Mouse (Mus musculus): Measurements from ENCODE around the gene Mettl8. TPM values are rescaled to one million over a fixed set of nuclear protein-coding genes. Genes with fewer than 3 reads are reported as not detected.

The Mettl8 gene
- total and polyA plus RNA-seq, 3 experiments, result 7.5 to 9.2 (median 7.8) TPM

- Histone ChIP-seq H3K79me2 (replicated peaks; ENCODE audit: control insufficient read depth, extremely low read depth, insufficient read depth, poor library complexity, severe bottlenecking) (no peaks in the 10 kb centered on the region), H3K27ac (ENCODE audit: insufficient read depth, low read depth) (no peak overlapping the region), H3K4me2 (ENCODE audit: insufficient read depth, low read depth, poor library complexity, severe bottlenecking) (no peak overlapping the region), H3K9ac (ENCODE audit: insufficient read depth, low read depth) (no peak overlapping the region), H3K9me3 (replicated peaks; ENCODE audit: low read length) (no peaks in the 10 kb centered on the region), H3K27me3 (replicated peaks) (no peaks in the 10 kb centered on the region), H3K36me3 (replicated peaks in 1 of 2; ENCODE audit: control insufficient read depth in 1 of 2, insufficient read depth in 1 of 2, low read length in 1 of 2) (peaks cover 0 to 14% of the 10 kb centered on the region in 2 experiments), H3K4me1 (ENCODE audit: control insufficient read depth in 1 of 2, insufficient read depth in 2 of 2) (no peaks in the 10 kb centered on the region), H3K4me3 (replicated peaks in 1 of 3; ENCODE audit: low read depth in 2 of 3, low read length in 2 of 3, poor library complexity in 1 of 3) (no peak overlapping the region)
- DNase-seq (ENCODE audit: extremely low read depth), result no peak
- in situ Hi-C loops (cut with MboI; ENCODE audit: low pct_ligation_motif_present, low pct_unique_long_range_greater_than_20kb, low sequenced_read_pairs) (no loop called here), dilution Hi-C loops (cut with MboI; ENCODE audit: extremely low pct_ligation_motif_present, extremely low pct_unique_long_range_greater_than_20kb, low sequenced_read_pairs) (no loop called here)
- TF ChIP-seq CTCF (conservative IDR thresholded peaks at IDR 0.05 in 1 of 2, IDR thresholded peaks at IDR 0.05 in 1 of 2; ENCODE audit: low read depth in 2 of 2, low read length in 2 of 2), result no peak
- TF ChIP-seq E2F4 (IDR thresholded peaks at IDR 0.05; ENCODE audit: insufficient replicate concordance, low read depth, low read length), result no peak
- no peak for TF ChIP-seq MXI1 (IDR thresholded peaks at IDR 0.05; ENCODE audit: low read depth, low read length)
- no peak for TF ChIP-seq KAT2A (IDR thresholded peaks at IDR 0.05; ENCODE audit: insufficient replicate concordance, low read length)
- no peak for TF ChIP-seq TBP (conservative IDR thresholded peaks at IDR 0.05; ENCODE audit: low read depth, low read length)
- TF ChIP-seq SMC3 (IDR thresholded peaks at IDR 0.05; ENCODE audit: low read depth, low read length), result no peak
- no peak for TF ChIP-seq MAZ (IDR thresholded peaks at IDR 0.05; ENCODE audit: low read depth, low read length)
- no peak for TF ChIP-seq ETS1 (conservative IDR thresholded peaks at IDR 0.05; ENCODE audit: low read depth, low read length)
- TF ChIP-seq ZKSCAN1 (IDR thresholded peaks at IDR 0.05; ENCODE audit: borderline replicate concordance, low read depth, low read length), result no peak
- TF ChIP-seq POLR2A (IDR thresholded peaks at IDR 0.05; ENCODE audit: low read depth, low read length), result no peak
- TF ChIP-seq ZNF384 (IDR thresholded peaks at IDR 0.05; ENCODE audit: low read depth, low read length), result no peak
- no peak for TF ChIP-seq JUN (IDR thresholded peaks at IDR 0.05; ENCODE audit: insufficient read depth, low read depth, low read length)
Measured at GRCm38 (mm10) chr2:70995900-70996299, 59.5 kb downstream of the Mettl8 start.

GRCm38 (mm10) chr2:70993740-70994139, 61.6 kb downstream of the Mettl8 start:
- Histone ChIP-seq H3K27me3 (replicated peaks) (no peaks in the 10 kb centered on the region), H3K79me2 (replicated peaks; ENCODE audit: control insufficient read depth, extremely low read depth, insufficient read depth, poor library complexity, severe bottlenecking) (no peaks in the 10 kb centered on the region), H3K9me3 (replicated peaks; ENCODE audit: low read length) (no peaks in the 10 kb centered on the region), H3K36me3 (replicated peaks in 1 of 2; ENCODE audit: control insufficient read depth in 1 of 2, insufficient read depth in 1 of 2, low read length in 1 of 2) (peaks cover 0 to 15% of the 10 kb centered on the region in 2 experiments), H3K4me2 (ENCODE audit: insufficient read depth, low read depth, poor library complexity, severe bottlenecking) (no peak overlapping the region), H3K4me1 (ENCODE audit: control insufficient read depth in 1 of 2, insufficient read depth in 2 of 2) (peaks cover 0 to 16% of the 10 kb centered on the region in 2 experiments; a peak in 2 of 4 replicates), H3K9ac (ENCODE audit: insufficient read depth, low read depth) (no peak overlapping the region), H3K27ac (ENCODE audit: insufficient read depth, low read depth) (no peak overlapping the region), H3K4me3 (replicated peaks in 1 of 3; ENCODE audit: low read depth in 2 of 3, low read length in 2 of 3, poor library complexity in 1 of 3) (no peak overlapping the region)
- TF ChIP-seq ZMIZ1 (IDR thresholded peaks at IDR 0.05; ENCODE audit: low read depth, low read length) (no peak), RCOR1 (conservative IDR thresholded peaks at IDR 0.05; ENCODE audit: low read depth, low read length) (no peak), TCF12 (IDR thresholded peaks at IDR 0.05; ENCODE audit: low read depth, low read length) (no peak), KAT2A (IDR thresholded peaks at IDR 0.05; ENCODE audit: insufficient replicate concordance, low read length) (no peak), GABPA (IDR thresholded peaks at IDR 0.05; ENCODE audit: insufficient replicate concordance, low read depth, low read length) (no peak), ZNF384 (IDR thresholded peaks at IDR 0.05; ENCODE audit: low read depth, low read length) (no peak), USF2 (conservative IDR thresholded peaks at IDR 0.05; ENCODE audit: low read depth, low read length) (no peak)
- dilution Hi-C loops (cut with MboI; ENCODE audit: extremely low pct_ligation_motif_present, extremely low pct_unique_long_range_greater_than_20kb, low sequenced_read_pairs) (no loop called here), in situ Hi-C loops (cut with MboI; ENCODE audit: low pct_ligation_motif_present, low pct_unique_long_range_greater_than_20kb, low sequenced_read_pairs) (no loop called here)
- DNase-seq (ENCODE audit: extremely low read depth), result no peak
